Mouse (Mus musculus): ENCODE results near the gene Gpr152.
"Not testable (repeated sequence)": the region's sequence is repeated elsewhere in the genome, so short reads cannot be mapped to it uniquely, and the experiment has no call there.

Gpr152 gene

DNA sequence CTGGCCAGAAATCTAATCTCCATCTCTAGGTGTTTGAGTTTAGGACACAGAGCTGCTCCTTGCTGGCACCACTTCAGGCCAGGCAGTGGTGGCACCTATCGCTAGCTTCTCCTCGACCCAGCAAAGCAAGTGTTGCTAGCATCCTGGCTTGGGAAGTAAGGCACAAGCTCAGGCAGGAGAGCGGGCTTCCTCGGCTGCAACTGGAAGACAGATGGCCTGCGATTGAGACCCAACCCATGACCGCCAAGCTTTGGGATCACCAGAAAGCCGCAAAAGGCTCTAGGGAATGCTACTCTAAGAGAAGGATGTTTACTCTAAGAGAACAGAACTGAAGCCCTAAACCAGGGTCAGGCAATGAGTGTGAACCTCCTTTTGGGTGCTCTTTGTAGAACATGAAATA is 10.1 kb upstream of the Gpr152 start:
- no peak for DNase-seq (ENCODE audit: extremely low read depth, low read depth, low spot score)

DNA sequence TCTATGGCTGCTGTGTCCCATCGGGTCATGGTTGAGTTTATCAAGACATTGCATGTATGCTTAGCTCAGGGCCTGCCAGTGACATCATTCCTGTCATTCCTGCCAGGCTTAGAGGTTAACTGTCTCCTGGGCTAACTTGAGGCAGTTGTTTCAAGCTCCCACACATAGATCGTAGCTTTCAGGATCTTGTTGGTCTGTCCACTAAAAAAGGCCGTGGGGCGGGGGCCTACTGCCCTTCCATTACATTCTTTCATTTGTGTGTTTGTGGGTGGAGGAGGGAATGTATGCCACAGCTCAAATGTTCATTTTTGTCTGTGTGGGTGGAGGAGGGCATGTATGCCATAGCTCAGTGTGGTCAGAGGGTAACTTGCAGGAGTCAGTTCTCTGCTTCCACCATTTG is 9.5 kb upstream of the Gpr152 start:
- DNase-seq (ENCODE audit: extremely low read depth, low read depth, low spot score), result no peak

DNA sequence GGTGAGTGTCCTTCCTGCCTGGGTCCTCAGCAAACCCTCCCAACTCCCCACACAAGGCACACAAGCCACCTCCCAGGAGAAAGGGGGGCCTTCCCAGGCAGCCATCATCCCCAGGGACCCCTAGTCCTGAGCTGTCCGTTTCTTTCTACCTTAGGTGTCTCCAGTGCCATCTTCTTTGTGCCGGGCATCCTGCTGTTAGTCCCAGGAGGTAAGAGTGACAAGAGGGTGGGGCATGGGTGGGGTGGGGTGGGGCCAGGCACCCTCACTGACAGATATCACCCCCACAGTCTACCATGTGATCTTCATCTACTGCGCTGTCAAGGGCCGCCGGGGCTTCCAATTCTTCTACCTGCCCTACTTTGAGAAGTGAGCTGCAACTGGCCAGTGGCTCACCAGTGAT is 8.5 kb upstream of the Gpr152 start:
- DNase-seq (ENCODE audit: extremely low read depth, low read depth, low spot score), result no peak

DNA sequence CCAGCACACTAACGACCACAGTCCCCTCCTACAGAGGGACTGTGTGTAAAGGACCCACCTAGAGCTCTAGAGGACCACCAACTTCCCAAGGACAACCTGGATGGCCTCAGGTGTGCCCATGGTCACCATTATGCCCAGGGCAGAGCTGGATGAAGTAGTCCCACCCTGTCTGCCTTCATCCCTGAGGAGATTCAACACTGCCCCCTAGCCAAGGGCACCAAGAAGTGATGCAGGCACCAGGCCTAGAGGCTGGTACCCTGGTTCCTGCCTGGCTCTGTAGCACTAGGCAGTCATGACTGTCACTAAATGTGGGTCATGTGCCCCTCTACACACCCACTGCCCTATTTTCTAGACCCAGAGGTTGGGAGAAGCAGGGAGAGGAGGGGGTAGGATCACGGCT is 7.8 kb upstream of the Gpr152 start:
- DNase-seq (ENCODE audit: extremely low read depth, low read depth, low spot score), result no peak

DNA sequence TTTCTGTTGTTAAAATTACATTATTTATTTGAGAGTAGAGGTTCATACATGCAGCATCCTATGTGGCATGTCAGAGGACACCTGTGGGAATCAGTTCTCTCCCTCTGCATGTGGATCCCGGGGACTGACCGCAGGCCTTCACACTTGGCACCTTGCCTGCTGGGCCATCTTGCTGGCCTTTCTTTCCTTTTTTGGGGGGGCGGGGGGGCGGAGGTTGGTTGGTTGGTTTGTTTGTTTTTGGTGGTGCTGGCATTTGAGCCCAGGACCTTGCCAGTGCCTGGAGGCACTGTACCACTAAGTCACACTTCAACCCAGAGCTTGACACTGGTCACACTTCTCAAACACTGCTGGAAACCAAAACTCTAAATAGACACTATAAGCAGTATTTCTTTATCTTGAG is 5.2 kb upstream of the Gpr152 start:
- DNase-seq (ENCODE audit: extremely low read depth, low read depth, low spot score), result no peak

DNA sequence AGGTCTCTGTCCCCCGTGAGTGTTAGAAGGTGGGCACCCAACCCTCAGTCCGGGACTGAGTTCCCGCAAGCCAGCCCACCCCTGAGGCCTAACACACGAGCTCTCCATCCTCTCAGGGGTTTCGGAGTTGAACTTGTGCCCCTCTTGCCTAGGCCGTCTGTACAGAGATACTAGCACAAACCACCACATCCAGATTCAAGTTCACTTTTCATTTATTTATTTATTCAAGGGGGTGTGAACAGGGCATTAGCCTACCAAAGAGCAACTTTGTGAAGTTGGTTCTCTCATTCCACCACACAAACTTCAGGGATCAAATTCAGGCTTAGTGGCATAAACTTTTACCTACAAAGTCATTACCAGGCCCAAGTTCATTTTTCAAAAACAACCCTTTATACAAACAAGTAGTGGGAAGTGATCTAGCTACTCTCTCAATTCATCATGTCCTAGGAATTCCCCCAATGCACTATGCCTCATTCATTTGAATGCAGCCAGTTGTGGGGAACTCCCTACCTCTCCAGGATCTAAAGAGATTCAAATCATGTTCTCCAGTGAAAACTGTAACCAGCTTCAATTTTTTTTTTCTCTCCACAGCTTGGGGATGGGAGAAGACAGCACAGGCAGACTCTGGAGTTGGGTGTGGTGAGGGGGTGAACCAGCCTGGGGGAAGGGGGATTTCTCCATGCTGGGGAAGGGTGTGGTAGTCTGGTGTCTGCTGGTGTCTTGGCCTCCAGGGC is 4.2 kb upstream of the Gpr152 start:
- not testable (repeated sequence) for DNase-seq (ENCODE audit: extremely low read depth, low read depth, low spot score)

DNA sequence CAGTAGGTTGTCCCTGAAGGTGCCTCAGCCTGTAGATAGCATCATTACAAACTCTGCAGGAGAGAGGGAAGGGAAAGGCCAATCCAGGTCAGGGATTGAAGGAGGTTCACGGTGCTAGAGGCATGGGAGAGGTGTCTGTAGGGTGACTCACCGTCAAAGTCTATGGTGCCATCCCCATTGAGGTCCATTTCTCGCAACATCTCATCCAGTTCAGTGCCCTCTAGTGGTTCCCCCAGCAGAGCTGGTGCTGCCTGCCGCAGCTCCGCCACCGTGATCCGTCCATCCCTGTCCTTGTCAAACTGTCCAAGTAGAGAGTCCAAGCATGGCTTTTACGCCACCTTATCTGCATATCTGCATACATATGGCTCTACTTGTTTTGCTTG is 3.6 kb upstream of the Gpr152 start:
- not testable (repeated sequence) for DNase-seq (ENCODE audit: extremely low read depth, low read depth, low spot score)

DNA sequence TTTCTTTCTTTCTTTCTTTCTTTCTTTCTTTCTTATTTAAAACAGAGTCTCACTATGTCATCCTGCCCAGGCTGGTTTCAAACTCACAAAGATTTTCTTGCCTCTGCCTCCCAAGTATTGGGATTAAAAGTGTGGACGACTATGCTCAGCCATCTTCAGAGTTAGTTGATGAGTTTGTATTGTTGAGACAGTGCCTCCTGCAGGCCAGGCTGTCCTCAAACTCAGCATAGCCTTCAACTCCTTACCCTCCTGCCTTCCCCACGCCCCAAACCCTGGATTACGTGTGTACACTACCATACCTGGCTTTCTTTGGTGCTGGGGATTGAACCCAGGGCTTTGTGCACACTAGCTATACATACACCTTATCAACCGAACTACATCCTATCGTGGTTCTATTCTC is 3.1 kb upstream of the Gpr152 start:
- no peak for DNase-seq (ENCODE audit: extremely low read depth, low read depth, low spot score)

DNA sequence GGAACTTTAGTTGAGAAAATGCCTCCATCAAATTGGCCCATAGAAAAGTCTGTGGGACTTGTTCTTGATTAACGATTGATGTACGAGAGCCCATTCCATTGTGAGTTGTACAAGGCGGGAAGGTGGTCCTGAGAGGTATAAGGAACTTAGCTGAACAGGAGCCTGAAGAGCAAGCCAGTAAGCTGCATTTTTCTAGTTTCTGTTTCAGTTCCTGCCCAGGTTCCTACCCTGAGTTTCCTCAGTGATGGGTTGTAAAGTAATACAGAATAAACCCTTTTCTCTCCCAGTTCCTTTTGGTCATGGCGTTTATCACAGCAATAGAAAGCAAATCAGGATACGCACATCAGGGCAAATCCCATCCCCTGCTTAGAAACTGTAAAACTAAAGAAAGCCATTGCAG is 1.7 kb upstream of the Gpr152 start:
- no peak for DNase-seq (ENCODE audit: extremely low read depth, low read depth, low spot score)

DNA sequence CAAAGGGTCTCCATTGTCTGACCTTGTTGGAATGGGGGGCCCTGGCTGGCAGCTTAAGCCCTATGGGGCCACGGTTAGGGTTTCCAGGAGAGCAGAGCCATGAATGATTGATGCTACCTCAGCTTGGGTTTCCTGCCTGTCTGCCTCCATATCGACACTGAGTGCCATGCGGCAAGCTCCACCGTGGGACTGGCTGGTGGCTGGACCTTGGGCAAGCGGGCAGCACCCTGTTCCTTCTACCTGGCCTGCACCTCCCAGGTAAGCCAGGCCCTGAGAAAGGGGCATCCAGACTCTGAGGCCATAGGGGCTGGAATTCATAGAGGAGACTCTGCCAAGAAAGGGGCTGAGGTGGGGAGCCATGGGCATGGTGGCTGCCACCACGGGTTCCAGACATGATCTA is 560 bp downstream of the Gpr152 start:
- no peak for DNase-seq (ENCODE audit: extremely low read depth, low read depth, low spot score)

DNA sequence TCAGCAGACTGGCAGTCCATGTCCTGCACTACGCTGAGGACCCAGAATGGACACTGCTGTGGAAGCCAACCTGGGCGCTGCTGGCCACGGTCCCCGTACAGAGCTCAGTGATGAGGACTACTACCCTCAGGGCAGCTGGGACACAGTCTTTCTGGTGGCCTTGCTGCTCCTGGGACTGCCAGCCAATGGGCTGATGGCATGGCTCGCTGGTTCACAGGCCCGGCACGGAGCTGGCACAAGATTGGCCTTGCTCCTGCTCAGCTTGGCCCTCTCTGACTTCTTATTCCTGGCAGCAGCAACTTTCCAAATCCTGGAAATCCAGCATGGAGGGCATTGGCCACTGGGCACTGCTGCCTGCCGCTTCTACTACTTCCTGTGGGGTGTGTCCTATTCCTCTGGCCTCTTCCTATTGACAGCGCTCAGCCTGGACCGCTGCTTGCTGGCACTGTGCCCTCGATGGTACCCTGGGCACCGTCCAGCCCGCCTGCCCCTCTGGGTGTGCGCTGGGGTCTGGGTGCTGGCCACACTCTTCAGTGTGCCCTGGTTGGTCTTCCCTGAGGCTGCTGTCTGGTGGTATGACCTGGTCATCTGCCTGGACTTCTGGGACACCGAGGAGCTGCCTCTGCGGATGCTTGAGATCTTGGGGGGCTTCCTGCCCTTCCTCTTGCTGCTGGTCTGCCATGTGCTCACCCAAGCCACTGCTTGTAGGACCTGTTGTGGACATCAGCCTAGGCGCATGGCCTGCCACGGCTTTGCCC is 3.0 kb downstream of the Gpr152 start:
- no peak for DNase-seq (ENCODE audit: extremely low read depth, low read depth, low spot score)

DNA sequence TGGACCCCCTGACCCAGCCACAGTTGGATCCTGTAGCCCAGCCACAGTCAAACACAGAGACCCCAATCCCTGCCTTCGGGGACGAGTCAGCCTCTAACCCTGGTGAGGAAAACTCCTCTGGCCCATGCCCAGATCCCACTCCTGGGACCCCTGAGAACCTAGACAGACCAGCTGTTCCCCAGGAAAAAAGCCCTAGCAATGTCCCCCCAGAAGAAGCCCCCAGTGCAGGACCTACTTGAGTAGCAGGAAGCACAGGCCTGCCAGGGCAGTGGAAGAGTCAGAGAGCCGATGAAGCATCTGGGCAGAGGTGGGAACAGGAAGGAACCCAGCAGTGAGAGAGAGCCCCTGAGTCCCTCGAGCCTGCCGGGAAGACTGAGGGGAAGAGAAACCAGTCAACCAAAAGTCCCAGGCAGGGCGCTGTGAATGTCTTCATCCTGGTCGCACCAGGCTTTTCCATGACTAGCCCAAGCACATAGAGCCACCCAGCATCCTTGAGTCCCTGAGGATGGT is 4.2 kb downstream of the Gpr152 start, which contains the start of gene Cabp4:
TSS of gene Cabp4 (minus strand) at position 275 of the 510 bp plus-strand sequence.
- no peak for DNase-seq (ENCODE audit: extremely low read depth, low read depth, low spot score)

DNA sequence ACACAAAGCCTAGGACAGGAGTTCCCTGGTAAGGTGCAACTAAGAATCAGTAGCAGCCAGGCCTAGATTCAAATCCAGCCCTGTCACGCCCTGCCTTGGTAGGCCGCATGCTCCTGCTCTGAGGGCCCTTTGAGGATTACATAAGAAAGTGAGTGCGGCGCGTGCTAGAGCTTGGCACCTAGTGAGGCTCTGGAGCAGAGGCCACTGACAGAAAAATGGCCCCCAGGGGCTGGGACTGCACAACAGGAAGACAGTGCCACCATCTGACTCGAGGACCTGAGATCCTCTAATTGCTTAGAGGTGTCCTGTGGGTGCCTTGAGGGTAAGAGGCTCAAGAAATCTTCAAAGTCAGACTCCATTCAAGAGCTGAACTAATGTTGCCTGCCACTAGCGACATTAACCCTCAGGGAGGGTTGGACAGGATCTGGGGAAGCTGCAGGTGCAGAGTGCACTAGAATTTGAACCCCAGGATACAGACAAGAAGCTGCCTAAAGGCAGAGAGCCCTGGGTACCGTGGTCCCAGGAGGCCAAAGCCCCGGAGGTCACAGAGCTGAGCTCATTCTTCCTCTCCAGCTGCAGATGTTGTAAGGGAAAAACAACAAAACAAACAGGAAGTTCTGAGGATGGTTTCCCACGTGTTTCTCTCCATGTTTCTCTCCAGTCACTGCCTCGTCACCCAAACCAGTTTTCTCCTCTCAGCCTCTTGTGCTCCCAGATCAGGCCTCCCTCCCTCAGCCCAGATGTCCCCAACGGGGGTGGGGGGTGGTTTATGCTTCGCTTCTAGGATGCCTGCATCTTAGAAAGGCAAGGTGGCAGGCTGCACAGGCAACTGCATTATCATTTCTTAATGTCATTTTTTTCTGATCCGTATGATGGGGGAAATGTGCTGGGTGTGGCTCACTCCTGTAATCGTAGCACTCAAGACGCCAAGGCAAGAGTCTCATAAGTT is 5.2 kb downstream of the Gpr152 start:
- DNase-seq (ENCODE audit: extremely low read depth, low read depth, low spot score), result no peak

DNA sequence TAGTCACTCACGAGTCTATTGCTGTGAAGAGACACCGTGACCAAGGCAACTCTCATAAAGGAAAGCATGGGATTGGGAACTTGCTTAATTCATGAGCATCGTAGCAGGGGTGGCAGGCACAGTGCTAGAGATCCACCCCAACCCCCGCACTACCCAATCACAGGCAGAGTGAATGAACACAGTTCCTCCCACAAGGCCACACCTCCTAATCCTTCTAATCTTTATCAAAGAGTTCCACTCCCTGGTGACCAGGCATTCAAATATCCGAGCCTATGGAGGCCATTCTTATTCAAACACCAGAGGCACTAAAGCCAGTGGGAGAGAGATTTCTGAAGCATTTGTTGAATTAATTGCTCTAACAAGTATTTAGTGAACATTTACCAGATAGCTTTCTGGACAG is 6.3 kb downstream of the Gpr152 start:
- no peak for DNase-seq (ENCODE audit: extremely low read depth, low read depth, low spot score)

DNA sequence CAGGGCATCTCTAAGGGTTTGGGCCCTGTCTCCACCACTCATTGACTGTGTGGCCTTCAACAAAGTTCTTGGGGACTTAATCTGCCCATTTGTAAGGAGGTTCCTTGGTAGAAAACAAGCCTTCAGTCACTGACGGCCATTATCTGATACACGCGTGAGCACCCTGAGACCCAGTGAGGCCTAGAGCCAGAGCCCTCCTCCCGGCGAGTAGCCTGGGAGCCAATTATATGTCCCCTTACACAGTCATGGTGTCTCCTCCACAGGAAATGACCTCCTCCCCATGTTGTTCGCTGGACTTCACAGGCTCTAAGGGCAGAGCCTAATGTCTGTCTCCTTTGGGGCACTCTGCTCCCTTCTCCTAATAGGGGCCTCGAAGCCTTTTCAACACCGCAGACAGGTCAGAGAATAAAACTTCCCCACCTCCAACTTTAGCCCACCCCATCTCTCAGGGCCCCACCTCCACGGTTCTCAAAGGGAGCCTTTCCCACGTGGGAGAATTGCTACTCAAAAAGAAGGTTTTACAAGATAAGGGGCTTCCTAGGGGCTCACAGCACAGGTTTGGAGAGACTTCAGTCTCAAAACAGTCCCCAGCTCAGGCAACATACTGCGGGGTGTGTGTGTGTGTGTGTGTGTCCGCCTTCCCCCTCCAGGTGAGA is 6.9 kb downstream of the Gpr152 start:
- no peak for DNase-seq (ENCODE audit: extremely low read depth, low read depth, low spot score)

DNA sequence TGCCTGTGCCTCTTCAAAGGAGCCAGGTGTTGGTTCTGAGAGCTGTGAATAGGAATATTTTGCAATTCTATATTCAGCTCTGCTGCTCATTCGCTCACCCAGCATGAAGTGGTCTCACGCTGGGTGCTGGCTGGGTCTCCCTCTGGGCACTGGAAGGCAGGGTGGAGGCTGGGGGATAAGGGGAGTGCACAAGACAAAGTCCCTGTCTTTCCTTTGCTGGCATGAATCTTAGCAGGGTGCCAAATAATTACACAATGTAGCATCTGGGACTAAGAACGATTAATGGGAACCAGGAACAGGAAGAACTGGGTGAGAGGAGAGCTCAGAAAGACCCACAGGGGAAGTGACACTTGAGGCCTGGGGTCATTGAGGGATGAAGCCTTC is 7.4 kb downstream of the Gpr152 start:
- peak; percentile 69 for DNase-seq (ENCODE audit: extremely low read depth, low read depth, low spot score)

DNA sequence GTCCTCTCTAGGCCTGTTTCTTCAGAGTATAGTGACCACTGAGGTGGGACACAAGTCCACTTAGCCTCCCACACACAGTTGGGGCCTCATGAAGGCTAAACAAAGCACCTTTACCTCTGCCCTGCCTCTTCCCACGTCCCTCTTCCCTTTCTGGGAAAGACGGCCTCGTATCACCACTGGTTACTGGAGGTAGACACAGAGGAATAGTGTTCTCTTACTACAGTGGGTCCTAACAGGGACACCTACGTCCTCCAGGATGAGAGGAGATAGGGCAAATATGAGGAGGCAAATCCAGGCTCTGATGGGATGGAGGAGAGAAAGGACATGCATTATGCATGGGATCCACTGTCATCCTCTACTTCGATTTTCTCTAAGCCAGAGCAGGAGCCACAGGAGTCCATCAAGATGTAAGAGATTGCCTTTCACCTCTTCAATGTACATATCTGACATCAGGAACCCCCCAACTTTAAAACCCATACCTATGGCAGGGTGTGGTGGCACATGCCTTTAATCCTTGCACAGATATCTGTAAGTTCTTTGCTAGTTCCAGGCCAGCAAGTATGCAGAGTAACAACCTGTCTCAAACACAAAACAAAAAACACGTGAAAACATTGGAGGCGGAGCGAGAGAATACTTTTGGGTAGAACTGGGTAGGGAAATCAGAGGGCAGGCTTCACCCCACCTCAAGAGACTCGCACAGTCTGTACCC is 8.3 kb downstream of the Gpr152 start:
- DNase-seq (ENCODE audit: extremely low read depth, low read depth, low spot score), result no peak

DNA sequence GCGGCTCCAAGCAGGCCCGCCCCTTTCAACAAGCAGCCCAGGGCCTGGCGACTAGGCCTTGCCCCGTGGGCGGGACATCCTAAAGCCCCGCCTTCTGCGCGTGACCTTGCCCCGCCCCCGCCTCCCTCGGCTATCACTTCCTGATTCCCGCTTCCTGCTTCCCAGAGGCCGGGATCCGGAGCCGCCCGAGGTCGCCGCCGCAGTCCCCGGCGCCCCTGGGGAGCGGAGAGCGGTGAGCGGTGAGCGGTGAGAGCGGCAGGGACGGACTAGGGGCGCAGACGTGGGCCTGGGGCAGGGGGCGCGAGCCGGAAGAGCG is 8.9 kb downstream of the Gpr152 start, which contains the start of gene Coro1b:
TSS of gene Coro1b (plus strand) at position 129 of the 316 bp plus-strand sequence.
- no peak for DNase-seq (ENCODE audit: extremely low read depth, low read depth, low spot score)

DNA sequence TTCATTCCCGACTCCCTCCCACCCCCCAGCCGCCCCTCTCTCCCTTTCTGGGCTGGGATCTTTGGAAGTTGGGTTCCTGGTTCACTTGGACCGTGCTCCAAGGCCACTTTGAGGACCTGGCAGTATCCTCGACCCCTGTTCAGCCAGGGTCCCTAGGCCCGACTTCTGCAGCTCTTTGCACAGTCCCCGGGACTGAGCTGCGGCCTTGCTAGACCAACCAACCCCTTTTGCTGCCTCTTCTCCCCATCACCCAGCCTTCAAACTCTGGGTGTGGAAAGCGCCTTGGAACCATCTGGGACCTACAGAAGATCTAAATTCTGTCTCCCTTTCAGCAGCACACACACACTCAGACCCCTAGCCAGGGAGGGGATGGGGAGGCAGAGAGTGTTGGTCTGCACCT is 9.2 kb downstream of the Gpr152 start:
- no peak for DNase-seq (ENCODE audit: extremely low read depth, low read depth, low spot score)

DNA sequence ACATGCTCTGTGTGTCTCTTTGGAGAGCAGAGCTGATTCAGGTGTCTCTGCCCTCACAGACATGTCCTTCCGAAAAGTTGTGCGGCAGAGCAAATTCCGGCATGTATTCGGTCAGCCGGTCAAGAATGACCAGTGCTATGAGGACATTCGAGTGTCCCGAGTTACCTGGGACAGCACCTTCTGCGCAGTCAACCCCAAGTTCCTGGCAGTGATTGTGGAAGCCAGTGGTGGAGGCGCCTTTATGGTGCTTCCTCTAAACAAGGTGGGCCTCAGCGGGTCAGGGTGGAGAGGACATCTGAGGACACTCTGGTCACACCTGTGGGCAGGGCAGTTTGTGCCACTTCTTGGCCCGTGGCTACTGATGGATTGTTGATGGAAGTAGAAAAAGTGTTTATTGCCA is 9.7 kb downstream of the Gpr152 start:
- DNase-seq (ENCODE audit: extremely low read depth, low read depth, low spot score), result no peak

Measured in fat pad, adult 2 months (tissue).